Mouse (Mus musculus): ENCODE data around the gene Cntnap1. TPM values are rescaled to one million over a fixed set of nuclear protein-coding genes. Genes with fewer than 3 reads are reported as not detected.

Cntnap1 gene
- total RNA-seq, 4 experiments from 2014 or later, result 173 to 184 (median 176) TPM

- DNase-seq (ENCODE audit: low spot score in 2 of 2), result no peak
Observed at GRCm38 (mm10) chr11:101216936-101217335, 46.6 kb downstream of the Cntnap1 start.

GRCm38 (mm10) chr11:101218436-101219055 lies 48.2 kb downstream of the Cntnap1 start:
- no peak for DNase-seq (ENCODE audit: low spot score in 2 of 2)

DNA sequence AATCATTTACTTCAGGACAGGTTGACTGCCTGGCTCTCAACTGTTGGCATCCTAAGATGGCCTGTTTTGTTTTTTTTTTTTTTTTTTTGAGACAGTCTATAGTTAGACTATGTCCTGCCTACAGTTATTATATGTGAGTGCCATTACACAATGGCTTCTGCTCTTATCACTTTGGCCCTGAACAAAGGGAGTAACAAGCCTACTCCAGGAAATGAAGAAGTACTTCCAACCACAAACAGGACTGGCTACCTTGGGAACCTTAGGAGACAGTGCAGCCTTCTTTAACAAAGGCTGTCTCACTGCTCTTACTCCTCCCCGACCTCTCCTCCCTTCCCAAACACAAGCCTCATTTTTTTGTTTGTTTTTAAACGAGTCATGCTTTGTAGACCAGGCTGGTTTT lies 50.5 kb downstream of the Cntnap1 start:
- no peak for DNase-seq (ENCODE audit: low spot score in 2 of 2)

DNA sequence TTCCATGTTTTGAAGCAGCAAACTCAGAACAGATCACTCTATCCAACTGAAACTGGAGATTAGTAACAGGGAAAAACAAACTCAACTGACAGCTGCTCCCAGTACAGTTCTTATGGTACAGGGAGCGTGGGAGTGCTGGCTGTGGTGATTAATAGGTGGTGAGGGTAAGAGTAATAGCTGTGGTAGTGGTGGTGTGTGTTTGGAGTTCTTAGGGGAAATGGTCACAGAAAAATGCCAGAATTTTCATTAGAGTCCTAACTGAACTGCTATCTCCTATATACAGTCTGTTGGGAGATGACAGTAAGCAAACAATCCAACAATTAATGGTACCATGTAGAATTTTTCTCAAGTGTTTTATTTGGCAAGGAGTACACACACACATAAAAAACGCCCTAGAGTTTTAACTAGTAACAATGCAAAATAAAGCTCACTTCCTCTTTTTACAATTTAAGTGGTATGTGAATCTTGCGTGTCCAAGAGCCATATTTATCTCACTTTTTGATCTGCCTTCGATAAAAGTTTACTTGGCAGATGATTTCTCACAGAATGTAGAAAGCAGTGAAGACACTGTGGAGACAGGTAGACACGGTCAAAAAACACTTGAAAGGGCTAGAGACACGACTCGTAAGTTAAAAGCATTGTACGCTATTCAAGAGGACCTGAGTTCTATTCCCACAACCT lies 51.1 kb downstream of the Cntnap1 start:
- DNase-seq (ENCODE audit: low spot score in 2 of 2), result no peak

GRCm38 (mm10) chr11:101224337-101224736 lies 54.0 kb downstream of the Cntnap1 start:
- DNase-seq (ENCODE audit: low spot score in 2 of 2), result no peak

DNA sequence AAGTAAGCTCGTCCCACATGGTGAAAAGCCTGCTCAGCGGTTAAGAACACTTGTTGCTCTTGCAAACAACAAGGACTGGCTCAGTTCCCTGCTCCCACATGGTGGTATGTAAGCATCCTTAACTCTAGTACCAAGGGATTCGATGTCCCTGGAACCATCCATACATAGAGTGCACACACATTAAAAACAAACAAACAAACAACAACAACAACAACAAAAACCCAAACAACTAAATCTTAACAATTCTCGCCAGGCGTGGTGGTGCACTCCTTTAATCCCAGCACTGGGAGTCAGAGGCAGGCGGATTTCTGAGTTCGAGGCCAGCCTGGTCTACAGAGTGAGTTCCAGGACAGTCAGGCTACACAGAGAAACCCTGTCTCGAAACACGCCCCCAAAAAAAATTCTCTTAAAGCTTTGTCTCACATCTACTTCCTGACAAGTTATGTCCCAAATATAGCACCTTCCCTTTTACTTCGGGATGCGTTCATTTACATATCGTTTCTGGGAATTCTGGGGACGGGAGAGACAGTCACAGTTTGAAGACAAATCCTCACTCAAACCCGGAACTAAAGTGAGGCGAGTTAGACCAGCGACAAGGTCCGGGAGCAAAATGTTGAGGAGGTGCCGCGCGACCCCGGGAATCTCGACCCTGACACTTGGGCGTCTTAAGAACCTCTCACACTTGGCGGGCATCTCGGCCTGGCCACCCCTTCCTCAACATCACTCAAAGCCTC lies 55.2 kb downstream of the Cntnap1 start:
- no peak for DNase-seq (ENCODE audit: low spot score in 2 of 2)

GRCm38 (mm10) chr11:101226065-101226701 lies 55.9 kb downstream of the Cntnap1 start, which contains the start of gene Ezh1:
Gene Ezh1 (minus strand): TSS chr11:101226463.
- peak; percentile 82 to 89 for DNase-seq (ENCODE audit: low spot score in 2 of 2)

GRCm38 (mm10) chr11:101229361-101229900 lies 59.1 kb downstream of the Cntnap1 start:
- no peak for DNase-seq (ENCODE audit: low spot score in 2 of 2)

DNA sequence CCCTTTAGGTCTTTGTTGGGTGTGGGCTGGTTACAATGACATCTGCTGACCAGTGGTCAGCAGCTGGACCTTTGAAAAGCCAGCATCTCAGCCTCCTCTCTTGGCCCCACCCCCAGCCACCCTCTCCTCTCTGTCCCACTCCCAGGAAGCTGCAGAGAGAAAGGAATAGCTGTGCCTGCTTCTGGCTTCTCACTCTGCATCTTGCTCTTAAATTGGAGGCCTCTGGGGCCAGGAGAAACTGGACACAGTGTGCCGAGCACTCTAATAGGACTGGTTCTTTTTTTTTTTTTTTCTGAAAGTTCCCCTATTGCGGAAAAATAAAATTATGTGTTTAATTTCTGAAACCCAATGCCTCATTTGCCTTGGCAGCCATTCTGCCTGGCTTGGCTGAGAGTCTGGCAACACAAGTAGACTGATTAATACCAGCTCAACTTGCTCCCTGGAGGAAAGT lies 59.8 kb downstream of the Cntnap1 start:
- DNase-seq (ENCODE audit: low spot score in 2 of 2), result no peak

GRCm38 (mm10) chr11:101230526-101230925 lies 60.2 kb downstream of the Cntnap1 start:
- no peak for DNase-seq (ENCODE audit: low spot score in 2 of 2)

GRCm38 (mm10) chr11:101230991-101231871 lies 60.9 kb downstream of the Cntnap1 start:
- DNase-seq (ENCODE audit: low spot score in 2 of 2), result no peak

DNA sequence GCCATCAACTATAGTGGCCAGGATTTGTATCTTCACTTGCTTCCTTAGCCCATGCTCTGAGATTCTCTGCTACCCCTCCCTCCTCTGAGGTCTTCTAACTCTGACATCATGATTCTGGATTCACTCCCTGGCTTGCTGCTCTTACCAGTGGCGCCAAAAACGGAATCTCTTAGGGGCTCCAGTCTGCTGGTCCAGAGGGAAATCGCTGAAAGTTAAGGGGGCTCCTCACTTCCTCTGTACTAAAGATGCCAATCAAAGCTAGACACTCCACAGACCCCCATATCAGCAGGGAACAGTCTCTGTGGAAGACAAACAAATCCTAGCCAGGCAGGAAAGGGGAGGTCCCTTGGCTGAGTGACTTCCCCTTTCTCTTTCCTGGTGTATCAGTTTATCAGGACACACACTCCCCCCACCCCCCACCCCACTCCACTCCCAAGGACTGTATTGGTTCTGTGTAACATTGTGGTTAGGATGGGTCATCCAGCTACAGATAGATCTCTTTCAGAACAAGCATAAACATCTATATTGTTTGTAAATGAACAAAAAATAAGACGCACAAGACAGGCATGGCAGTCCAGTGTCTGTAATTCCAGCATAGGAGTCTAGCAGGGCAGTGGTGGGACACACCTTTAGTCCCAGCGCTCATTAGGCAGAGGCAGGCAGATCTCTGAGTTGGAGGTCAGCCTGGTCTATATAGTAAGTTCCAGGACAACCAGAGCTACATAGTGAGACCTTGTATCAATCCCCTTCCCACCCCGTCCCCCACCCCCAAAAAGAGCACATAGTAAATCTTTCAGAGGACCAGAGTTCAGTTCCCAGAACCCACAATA lies 61.9 kb downstream of the Cntnap1 start:
- DNase-seq (ENCODE audit: low spot score in 2 of 2), result no peak

- DNase-seq (ENCODE audit: low spot score in 2 of 2), result no peak
Observed at GRCm38 (mm10) chr11:101233240-101233639, 62.9 kb downstream of the Cntnap1 start.

GRCm38 (mm10) chr11:101234124-101234523 lies 63.8 kb downstream of the Cntnap1 start:
- no peak for DNase-seq (ENCODE audit: low spot score in 2 of 2)

- DNase-seq (ENCODE audit: low spot score in 2 of 2), result no peak
Observed at GRCm38 (mm10) chr11:101235429-101235828, 65.1 kb downstream of the Cntnap1 start.

GRCm38 (mm10) chr11:101236782-101237181 lies 66.5 kb downstream of the Cntnap1 start:
- no peak for DNase-seq (ENCODE audit: low spot score in 2 of 2)

GRCm38 (mm10) chr11:101238071-101238647 lies 67.8 kb downstream of the Cntnap1 start:
- no peak for DNase-seq (ENCODE audit: low spot score in 2 of 2)
